Mouse (Mus musculus) T-helper 1 cell (primary cell): ENCODE measurements at regions not wholly inside any gene's neighbourhood (a gene's known extent, or its start where the extent isn't known, plus 50 kb on each side); places are given as distances from the start of the nearest gene placed in this dataset.

ENCODE experiments used
- in situ Hi-C: fragments of 300-600 bp; cut with MboI, MseI; formaldehyde crosslinking; loops from one replicate; pipeline ENCODE4 v1.15.1; 2025; ENCODE audit warnings: high pct_unique_total_duplicates

- in situ Hi-C loops: no loop called here
Measured at GRCm38 (mm10) chr3:112733205-112733604, 525.4 kb downstream of the Amy2a5 start.

- in situ Hi-C loops: no loop called here
Measured at GRCm38 (mm10) chr3:112699531-112700125, 559.0 kb downstream of the Amy2a5 start.

GRCm38 (mm10) chr3:112688151-112688550 lies 570.5 kb downstream of the Amy2a5 start:
- in situ Hi-C loops: no loop called here

GRCm38 (mm10) chr3:112638581-112638980 lies 620.1 kb downstream of the Amy2a5 start:
- in situ Hi-C loops: loop anchor here (10.0 kb wide), 1 partner anchor 906 kb away; no protein-coding TSS in a partner anchor

DNA sequence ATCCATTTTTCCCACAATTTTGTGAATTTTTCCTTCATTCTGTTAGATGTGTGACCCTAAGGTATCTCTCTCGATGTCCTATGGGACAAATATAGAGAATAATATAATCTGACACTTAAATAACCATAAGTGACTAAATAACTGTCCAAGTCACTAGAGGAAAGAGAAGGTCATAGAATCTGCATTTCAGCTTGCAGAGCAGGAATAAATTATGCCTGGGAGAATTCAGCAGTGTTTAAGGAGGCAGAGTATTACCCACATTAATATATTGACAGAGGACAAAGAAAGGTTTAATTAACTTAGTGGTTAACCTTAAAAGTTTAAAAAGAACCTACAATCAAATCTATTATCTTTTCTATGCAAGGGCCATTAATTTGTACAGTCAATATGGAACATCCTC lies 655.2 kb downstream of the Amy2a5 start:
- in situ Hi-C loops: no loop called here

DNA sequence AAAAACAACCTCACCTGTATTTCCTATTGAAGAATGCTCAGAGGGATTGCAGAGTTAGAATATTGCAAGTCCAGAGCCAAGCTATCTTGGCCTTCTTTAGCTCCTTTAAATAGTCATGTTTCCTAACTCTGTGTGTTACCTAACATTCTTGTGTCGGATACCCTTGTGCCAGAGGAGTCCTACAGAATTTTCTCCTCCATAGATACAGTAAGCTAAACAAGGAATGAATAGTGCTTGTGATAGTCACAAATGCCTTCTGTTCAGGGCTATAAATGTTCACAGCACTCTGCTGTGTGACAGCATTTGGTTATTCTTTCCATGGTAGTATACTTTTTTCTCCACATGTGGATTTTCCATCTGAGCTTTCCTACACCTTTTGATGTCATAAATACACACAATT lies 676.3 kb downstream of the Amy2a5 start:
- in situ Hi-C loops: no loop called here
